Mouse (Mus musculus) liver, adult 2 months (tissue): ENCODE results near the gene 4930474N05Rik. TPM values are rescaled to one million over a fixed set of nuclear protein-coding genes. Genes with fewer than 3 reads are reported as not detected.
A peak's percentile ranks its signal among the peaks of the same experiment; 100 is the strongest.

Source experiments
- DNase-seq: peaks from one replicate; pipeline ENCODE4 v3.0.0-alpha.2; 2011; ENCODE audit warnings: low read depth, low spot score; ENCODE audit errors: extremely low read depth
- H3K27ac ChIP-seq: fragments of 200-500 bp; replicated peaks from 2 replicates; pipeline ENCODE4 v1.5.1; 2012; ENCODE audit warnings: low read depth, mild to moderate bottlenecking, control low read depth, inconsistent platforms, low read length; ENCODE audit not compliant: insufficient read depth
- H3K27me3 ChIP-seq: fragments of 200-500 bp; 2 replicates; pipeline ENCODE4 v1.6.1; 2012; ENCODE audit warnings: mild to moderate bottlenecking, moderate library complexity, low read length, inconsistent platforms; ENCODE audit not compliant: control insufficient read depth, insufficient read depth
- H3K36me3 ChIP-seq: fragments of 200-500 bp; 2 replicates; pipeline ENCODE4 v1.6.1; 2012; ENCODE audit warnings: low read length, inconsistent platforms; ENCODE audit not compliant: control insufficient read depth, insufficient read depth
- H3K4me1 ChIP-seq: fragments of 200-500 bp; 2 replicates; pipeline ENCODE4 v1.6.1; 2011; ENCODE audit warnings: low read length; ENCODE audit not compliant: control insufficient read depth, insufficient read depth
- H3K4me3 ChIP-seq: fragments of 200-500 bp; 2 replicates; pipeline ENCODE4 v1.5.1; 2011; ENCODE audit warnings: low read depth, mild to moderate bottlenecking, control low read depth, low read length, moderate library complexity; ENCODE audit not compliant: insufficient read depth
- H3K79me2 ChIP-seq: fragments of 200-500 bp; 2 replicates; pipeline ENCODE4 v1.6.1; 2012; ENCODE audit warnings: inconsistent platforms, mild to moderate bottlenecking, low read length, moderate library complexity; ENCODE audit not compliant: control insufficient read depth, insufficient read depth
- H3K9ac ChIP-seq: fragments of 200-500 bp; 2 replicates; pipeline ENCODE4 v1.6.1; 2012; ENCODE audit warnings: low read depth, mild to moderate bottlenecking, control low read depth, inconsistent platforms, low read length
- CTCF ChIP-seq: fragments of 200-500 bp; IDR thresholded peaks from 2 replicates; pipeline ENCODE4 v1.5.1; 2011; ENCODE audit warnings: low read depth, low read length, control low read depth
- POLR2A ChIP-seq: fragments of 200-500 bp; IDR thresholded peaks from 2 replicates; pipeline ENCODE4 v1.6.1; 2011; ENCODE audit warnings: low read length, control low read depth; ENCODE audit not compliant: insufficient read depth; ENCODE audit errors: extremely low read depth
- WGBS: fragments of 180-500 bp; shearing (Covaris S2); methylation state at CpG from one replicate; pipeline ENCODE4 v1.1.7; 2018; 5-methylcytosine and 5-hydroxymethylcytosine counted together
- polyA plus RNA-seq: library from polyadenylated mRNA; depleted of rRNA; stranded (reverse); fragments of >200 nt; gene quantifications from 2 replicates; pipeline ENCODE4 v1.2.3, GENCODE M21; 2012; rRNA removed
- total RNA-seq: library from RNA; depleted of rRNA; stranded (reverse); fragments of >200 nt; gene quantifications from 2 replicates; pipeline ENCODE4 v1.2.3, GENCODE M21; 2014; rRNA removed

Gene 4930474N05Rik
- total RNA-seq: not detected in 2 replicates
- not detected in 2 replicates for polyA plus RNA-seq

DNA sequence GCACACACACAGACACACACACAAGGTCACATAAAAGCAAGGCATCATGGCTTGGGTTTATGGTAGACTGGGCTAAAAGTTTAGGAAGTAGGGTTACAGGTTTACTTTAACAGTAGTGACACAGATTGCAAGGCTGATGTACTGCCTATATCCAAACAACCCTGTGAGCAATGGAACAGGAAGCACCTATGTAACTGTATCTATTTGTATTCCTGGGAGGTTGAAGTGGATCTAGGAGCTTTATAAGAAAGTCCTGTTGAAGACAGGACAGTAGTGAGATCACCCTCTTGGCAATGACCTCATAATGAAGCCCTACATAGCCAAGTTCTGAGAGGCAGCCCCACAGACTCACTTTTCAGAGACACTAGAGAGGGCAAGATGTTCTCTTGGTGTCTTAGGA is at the start of gene 4930474N05Rik:
Gene 4930474N05Rik, plus strand, starts transcription at position 301 of the 400 bp plus-strand sequence.
- TF ChIP-seq POLR2A: no peak
- no peak for TF ChIP-seq CTCF

DNA sequence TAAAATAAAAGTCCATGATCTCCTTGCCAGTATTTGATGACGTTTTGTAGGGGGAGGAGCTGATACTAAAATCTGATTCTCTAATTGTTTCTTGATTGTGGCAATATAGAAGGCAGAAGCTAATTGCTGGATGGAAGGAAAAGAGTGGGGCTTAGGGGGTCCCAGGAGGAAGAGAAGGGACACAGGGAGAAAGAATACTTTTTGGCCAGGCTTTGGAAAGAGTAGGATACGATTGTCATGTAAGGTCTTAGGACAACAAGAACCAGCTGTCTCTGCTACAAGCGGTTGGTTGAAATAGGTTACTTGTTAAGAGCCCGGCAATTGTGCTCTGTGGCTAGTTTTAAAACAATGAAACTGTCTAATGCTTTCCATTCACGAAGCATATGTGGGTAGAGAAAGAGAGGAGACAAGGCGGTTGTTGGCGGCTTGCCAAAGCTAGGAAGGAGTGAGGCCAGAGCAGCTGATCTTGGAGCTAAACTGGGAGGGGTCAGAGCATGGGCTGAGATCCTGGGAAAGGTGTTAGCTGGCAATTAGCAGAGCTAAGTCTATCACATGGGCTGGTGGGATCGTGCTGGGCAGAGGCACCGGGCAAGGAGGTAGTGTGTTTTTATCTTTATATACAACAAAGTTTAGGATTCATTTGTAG is 45.8 kb upstream of the 4930474N05Rik start:
- Histone ChIP-seq H3K27ac (no peak overlapping the region), H3K79me2 (no peaks in the 10 kb centered on the region), H3K36me3 (no peaks in the 10 kb centered on the region), H3K9ac (no peak overlapping the region), H3K27me3 (no peaks in the 10 kb centered on the region), H3K4me3 (no peak overlapping the region), H3K4me1 (no peaks in the 10 kb centered on the region)
- no peak for DNase-seq
- 56% methylated on average over 9 of the region's 9 CpGs for WGBS
- TF ChIP-seq CTCF: no peak

More for the DNA sequence above, at the start of gene 4930474N05Rik:
- Histone ChIP-seq H3K9ac (no peak within 1 kb of the TSS), H3K79me2 (no peaks in the 10 kb centered on the region), H3K27ac (no peak within 1 kb of the TSS), H3K4me1 (no peaks in the 10 kb centered on the region), H3K4me3 (no peak within 1 kb of the TSS), H3K27me3 (no peaks in the 10 kb centered on the region), H3K36me3 (no peaks in the 10 kb centered on the region)
- DNase-seq: no peak

GRCm38 (mm10) chr14:36053281-36053680 is 41.4 kb upstream of the 4930474N05Rik start:
- WGBS: 77% methylated on average over 2 of the region's 2 CpGs
- DNase-seq: no peak
- Histone ChIP-seq H3K27ac (no peak overlapping the region), H3K27me3 (no peaks in the 10 kb centered on the region), H3K9ac (no peak overlapping the region), H3K36me3 (no peaks in the 10 kb centered on the region), H3K4me1 (no peaks in the 10 kb centered on the region), H3K79me2 (no peaks in the 10 kb centered on the region), H3K4me3 (no peak overlapping the region)
- TF ChIP-seq POLR2A: no peak

DNA sequence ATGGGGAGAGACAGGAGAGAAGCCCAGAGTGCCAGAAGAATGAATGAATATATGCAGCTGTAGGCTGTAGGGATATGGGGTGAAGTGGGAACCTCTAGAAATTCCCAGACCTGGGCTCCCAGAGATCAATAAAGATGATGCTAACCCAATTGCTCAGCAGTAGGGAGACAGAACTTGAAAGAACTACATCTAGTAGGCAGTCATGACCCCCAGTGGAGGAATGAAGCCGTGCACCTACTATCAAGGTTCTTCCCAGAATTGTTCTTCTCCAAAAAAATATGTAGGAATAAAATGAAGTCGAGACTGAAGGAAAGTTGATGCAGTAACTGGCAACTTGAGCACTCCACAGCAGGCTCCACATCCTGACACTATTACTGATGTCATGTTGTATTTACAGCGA is 3.8 kb downstream of the 4930474N05Rik start:
- Histone ChIP-seq H3K4me1 (no peaks in the 10 kb centered on the region), H3K27me3 (no peaks in the 10 kb centered on the region), H3K4me3 (no peak overlapping the region), H3K27ac (no peak overlapping the region), H3K9ac (no peak overlapping the region), H3K36me3 (no peaks in the 10 kb centered on the region), H3K79me2 (no peaks in the 10 kb centered on the region)
- 71% methylated on average over 3 of the region's 3 CpGs for WGBS
- DNase-seq: peak; percentile 10
- TF ChIP-seq CTCF: no peak
- TF ChIP-seq POLR2A: no peak

DNA sequence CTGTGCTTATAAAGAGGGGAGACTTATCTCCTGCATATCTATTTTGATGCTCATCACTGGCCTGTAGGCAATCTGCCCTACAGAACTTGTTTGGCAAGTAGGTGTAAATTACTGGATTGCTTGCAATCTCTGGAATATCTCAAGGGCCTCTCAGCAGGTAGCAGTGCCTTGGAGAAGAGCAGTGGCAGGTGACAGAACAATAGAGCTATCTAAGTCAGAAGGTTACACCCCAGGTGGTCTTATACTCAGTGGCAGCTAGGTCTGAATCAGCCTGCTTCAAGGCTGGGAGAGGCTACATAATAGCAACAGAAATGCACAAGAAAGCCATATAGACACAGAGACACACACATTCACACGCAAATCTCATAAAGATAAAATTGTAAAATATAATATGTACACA is 4.9 kb downstream of the 4930474N05Rik start:
- Histone ChIP-seq H3K79me2 (no peaks in the 10 kb centered on the region), H3K36me3 (no peaks in the 10 kb centered on the region), H3K27me3 (no peaks in the 10 kb centered on the region), H3K4me1 (no peaks in the 10 kb centered on the region), H3K4me3 (no peak overlapping the region), H3K9ac (no peak overlapping the region), H3K27ac (no peak overlapping the region)
- TF ChIP-seq CTCF (no peak), POLR2A (no peak)
- no peak for DNase-seq
- WGBS: 58% methylated on average over 1 of the region's 1 CpGs

GRCm38 (mm10) chr14:36100731-36101130 is 6.0 kb downstream of the 4930474N05Rik start:
- no peaks in the 10 kb centered on the region for H3K4me1 ChIP-seq
- WGBS: 26% methylated on average over 1 of the region's 1 CpGs
- no peak for DNase-seq
- H3K27me3 ChIP-seq: no peaks in the 10 kb centered on the region
- H3K9ac ChIP-seq: no peak overlapping the region
- no peak overlapping the region for H3K4me3 ChIP-seq
- H3K27ac ChIP-seq: no peak overlapping the region
- H3K79me2 ChIP-seq: no peaks in the 10 kb centered on the region
- H3K36me3 ChIP-seq: no peaks in the 10 kb centered on the region
- TF ChIP-seq POLR2A (no peak), CTCF (no peak)
